Mouse (Mus musculus): ENCODE results near the gene Sik2. TPM values are rescaled to one million over a fixed set of nuclear protein-coding genes. Genes with fewer than 3 reads are reported as not detected.

Sik2 gene
- polyA plus RNA-seq, 1 experiment from 2014 or later = 14.3 TPM

Other genes with a start within 250 kb of the Sik2 start
- gene Fdxacb1, start 240.8 kb downstream of the Sik2 start, polyA plus RNA-seq (2016; fragmentation: Nextera tagmentation; extraction: Ambion mirVana) = 10.2 and 12.2 TPM in 2 replicates
- 45.6 and 48.3 TPM in 2 replicates for gene Alg9, start 234.1 kb downstream of the Sik2 start, polyA plus RNA-seq (2016; fragmentation: Nextera tagmentation; extraction: Ambion mirVana)
- 39.7 and 44.4 TPM in 2 replicates for gene 1110032A03Rik, start 233.6 kb downstream of the Sik2 start, polyA plus RNA-seq (2016; fragmentation: Nextera tagmentation; extraction: Ambion mirVana)
- 85.2 and 86.8 TPM in 2 replicates for gene Ppp2r1b, start 163.8 kb downstream of the Sik2 start, polyA plus RNA-seq (2016; fragmentation: Nextera tagmentation; extraction: Ambion mirVana)
- not detected in 2 replicates for gene Btg4, start 51.8 kb upstream of the Sik2 start, polyA plus RNA-seq (2016; fragmentation: Nextera tagmentation; extraction: Ambion mirVana)
- gene Layn, start 68.0 kb upstream of the Sik2 start, polyA plus RNA-seq (2016; fragmentation: Nextera tagmentation; extraction: Ambion mirVana) = 2.0 and 2.1 TPM in 2 replicates
- gene 4833427G06Rik, start 93.0 kb upstream of the Sik2 start, polyA plus RNA-seq (2016; fragmentation: Nextera tagmentation; extraction: Ambion mirVana) = 0.20 TPM in 1 of 2 replicates, not detected in the other
- gene Gm32742, start 156.4 kb upstream of the Sik2 start, polyA plus RNA-seq (2016; fragmentation: Nextera tagmentation; extraction: Ambion mirVana) = 0.03 TPM in 1 of 2 replicates, not detected in the other
- gene Pou2af1, start 204.6 kb upstream of the Sik2 start, polyA plus RNA-seq (2016; fragmentation: Nextera tagmentation; extraction: Ambion mirVana) = 0.34 TPM in 1 of 2 replicates, not detected in the other

All from neural tube, embryonic 12.5 days (tissue).